Mouse (Mus musculus): ENCODE data around the gene Psmd13.
A peak's percentile ranks its signal among the peaks of the same experiment; 100 is the strongest.

GRCm38 (mm10) chr7:140941222-140942051 is 59.7 kb downstream of the Psmd13 start, which contains the start of gene Pgghg:
- TF ChIP-seq CTCF (IDR thresholded peaks at IDR 0.05; ENCODE audit: control insufficient read depth, insufficient read depth, insufficient replicate concordance, low read depth, low read length) (peak; percentile 68; the same call in 1 of the 2 replicates), POLR2A (IDR thresholded peaks at IDR 0.05; ENCODE audit: control insufficient read depth, low read depth, low read length) (no peak)

Measured in testis, adult 2 months (tissue).